Mouse (Mus musculus) kidney, embryonic 14.5 days (tissue): ENCODE results near the gene Ptpn14. TPM values are rescaled to one million over a fixed set of nuclear protein-coding genes. Genes with fewer than 3 reads are reported as not detected.

ENCODE experiments used
- ATAC-seq: fragments of 200-750 bp; cut with Nextera tagmentation; 2 replicates; pipeline ENCODE4 v1.8.0; 2017; ENCODE audit warnings: moderate number of reproducible peaks, mild to moderate bottlenecking, moderate TSS enrichment, moderate library complexity; ENCODE audit not compliant: low FRiP score, low TSS enrichment
- H3K27ac ChIP-seq: fragments of 300-500 bp; sonication (generic); 2 replicates; pipeline ENCODE4 v1.5.1; 2014; ENCODE audit warnings: low read depth, mild to moderate bottlenecking, low read length, moderate library complexity, mixed read lengths
- H3K27me3 ChIP-seq: fragments of 300-500 bp; sonication (generic); 2 replicates; pipeline ENCODE4 v1.6.1; 2014; ENCODE audit warnings: mild to moderate bottlenecking, low read length; ENCODE audit not compliant: control insufficient read depth, insufficient read depth
- H3K36me3 ChIP-seq: fragments of 300-500 bp; sonication (generic); 2 replicates; pipeline ENCODE4 v1.6.1; 2014; ENCODE audit warnings: low read length, mixed read lengths; ENCODE audit not compliant: control insufficient read depth, insufficient read depth
- H3K4me1 ChIP-seq: fragments of 300-500 bp; sonication (generic); 2 replicates; pipeline ENCODE4 v1.6.1; 2014; ENCODE audit warnings: low read length, mixed read lengths; ENCODE audit not compliant: control insufficient read depth, insufficient read depth
- H3K4me2 ChIP-seq: fragments of 300-500 bp; sonication (generic); replicated peaks from 2 replicates; pipeline ENCODE4 v1.6.1; 2014; ENCODE audit warnings: low read depth, mild to moderate bottlenecking, low read length
- H3K4me3 ChIP-seq: fragments of 300-500 bp; sonication (generic); 2 replicates; pipeline ENCODE4 v1.5.1; 2014; ENCODE audit warnings: mild to moderate bottlenecking, low read length
- H3K9ac ChIP-seq: fragments of 300-500 bp; sonication (generic); 2 replicates; pipeline ENCODE4 v1.6.1; 2014; ENCODE audit warnings: low read depth, mild to moderate bottlenecking, low read length, moderate library complexity
- H3K9me3 ChIP-seq: fragments of 300-500 bp; sonication (generic); 2 replicates; pipeline ENCODE4 v1.6.1; 2016; ENCODE audit warnings: low read length; ENCODE audit not compliant: control insufficient read depth
- WGBS: fragments of 180-500 bp; shearing (Covaris S2); extraction: QIAGEN DNeasy Blood & Tissue Kit; methylation state at CpG from one replicate; pipeline ENCODE4 v1.1.7; 2014; 5-methylcytosine and 5-hydroxymethylcytosine counted together
- polyA plus RNA-seq: library from polyadenylated mRNA; unstranded; fragments of >200 nt; fragmentation: Nextera tagmentation; extraction: Ambion mirVana; gene quantifications from 2 replicates; pipeline ENCODE4 v1.2.1, GENCODE M21; 2014

Ptpn14 gene
- polyA plus RNA-seq, 1 experiment from 2014 or later = 21.1 TPM

GRCm38 (mm10) chr1:189852051-189852450, 124.0 kb downstream of the Ptpn14 start:
- Histone ChIP-seq H3K4me2 (no peak overlapping the region), H3K36me3 (peaks cover 73% of the 10 kb centered on the region), H3K4me3 (no peak overlapping the region), H3K27ac (no peak overlapping the region), H3K9ac (no peak overlapping the region), H3K4me1 (no peaks in the 10 kb centered on the region), H3K9me3 (no peaks in the 10 kb centered on the region), H3K27me3 (no peaks in the 10 kb centered on the region)
- no peak for ATAC-seq
- WGBS = 71% methylated on average over 5 of the region's 5 CpGs

- ATAC-seq = no peak
- no peaks in the 10 kb centered on the region for H3K4me1 ChIP-seq
- no peak overlapping the region for H3K4me2 ChIP-seq
- H3K4me3 ChIP-seq = no peak overlapping the region
- H3K36me3 ChIP-seq = peaks cover 76% of the 10 kb centered on the region
- no peaks in the 10 kb centered on the region for H3K27me3 ChIP-seq
- H3K9me3 ChIP-seq = no peaks in the 10 kb centered on the region
- no peak overlapping the region for H3K27ac ChIP-seq
- 69% methylated on average over 7 of the region's 7 CpGs for WGBS
- no peak overlapping the region for H3K9ac ChIP-seq
Measured at GRCm38 (mm10) chr1:189852456-189852855, 124.4 kb downstream of the Ptpn14 start.

GRCm38 (mm10) chr1:189854646-189855045, 126.6 kb downstream of the Ptpn14 start:
- no peak overlapping the region for H3K9ac ChIP-seq
- no peak overlapping the region for H3K4me2 ChIP-seq
- H3K36me3 ChIP-seq = peaks cover 74% of the 10 kb centered on the region
- H3K27me3 ChIP-seq = no peaks in the 10 kb centered on the region
- H3K4me1 ChIP-seq = no peaks in the 10 kb centered on the region
- ATAC-seq = no peak
- H3K9me3 ChIP-seq = no peaks in the 10 kb centered on the region
- 85% methylated on average over 13 of the region's 13 CpGs for WGBS
- no peak overlapping the region for H3K27ac ChIP-seq
- H3K4me3 ChIP-seq = no peak overlapping the region

DNA sequence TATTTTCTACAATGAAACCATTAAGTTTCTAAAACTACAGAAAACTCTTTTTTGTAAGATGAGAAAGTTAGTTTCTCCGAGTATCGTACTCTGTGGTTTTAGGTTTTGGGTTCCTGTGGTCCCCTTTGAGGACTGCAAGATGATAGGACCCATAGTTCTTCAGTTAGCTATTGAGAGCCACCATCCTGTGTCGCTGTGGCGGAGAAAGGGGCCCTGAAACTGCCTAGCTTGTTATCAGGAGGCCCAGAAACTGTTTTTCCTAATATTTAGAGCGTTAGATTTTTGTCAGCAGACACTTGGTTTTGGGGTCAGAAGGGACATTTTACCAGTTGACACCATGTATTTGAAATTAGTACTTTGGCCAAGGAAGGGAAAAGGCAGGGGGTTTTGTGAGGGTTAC, 127.7 kb downstream of the Ptpn14 start:
- no peak overlapping the region for H3K4me3 ChIP-seq
- H3K27ac ChIP-seq = no peak overlapping the region
- no peak overlapping the region for H3K9ac ChIP-seq
- no peak overlapping the region for H3K4me2 ChIP-seq
- H3K36me3 ChIP-seq = peaks cover 67% of the 10 kb centered on the region
- WGBS = 95% methylated on average over 5 of the region's 5 CpGs
- no peak for ATAC-seq
- H3K9me3 ChIP-seq = no peaks in the 10 kb centered on the region
- H3K4me1 ChIP-seq = no peaks in the 10 kb centered on the region
- no peaks in the 10 kb centered on the region for H3K27me3 ChIP-seq

- Histone ChIP-seq H3K9me3 (no peaks in the 10 kb centered on the region), H3K9ac (no peak overlapping the region), H3K27ac (no peak overlapping the region), H3K27me3 (no peaks in the 10 kb centered on the region), H3K36me3 (peaks cover 61% of the 10 kb centered on the region), H3K4me2 (no peak overlapping the region), H3K4me1 (no peaks in the 10 kb centered on the region), H3K4me3 (no peak overlapping the region)
- ATAC-seq = no peak
- 95% methylated on average over 6 of the region's 6 CpGs for WGBS
Measured at GRCm38 (mm10) chr1:189858377-189858776, 130.3 kb downstream of the Ptpn14 start.

- H3K9ac ChIP-seq = no peak overlapping the region
- H3K27ac ChIP-seq = no peak overlapping the region
- no peaks in the 10 kb centered on the region for H3K4me1 ChIP-seq
- no peak overlapping the region for H3K4me3 ChIP-seq
- peaks cover 61% of the 10 kb centered on the region for H3K36me3 ChIP-seq
- H3K27me3 ChIP-seq = no peaks in the 10 kb centered on the region
- H3K4me2 ChIP-seq = no peak overlapping the region
- ATAC-seq = no peak
- H3K9me3 ChIP-seq = no peaks in the 10 kb centered on the region
- WGBS = 89% methylated on average over 17 of the region's 17 CpGs
Measured at GRCm38 (mm10) chr1:189860112-189860941, 132.3 kb downstream of the Ptpn14 start.

DNA sequence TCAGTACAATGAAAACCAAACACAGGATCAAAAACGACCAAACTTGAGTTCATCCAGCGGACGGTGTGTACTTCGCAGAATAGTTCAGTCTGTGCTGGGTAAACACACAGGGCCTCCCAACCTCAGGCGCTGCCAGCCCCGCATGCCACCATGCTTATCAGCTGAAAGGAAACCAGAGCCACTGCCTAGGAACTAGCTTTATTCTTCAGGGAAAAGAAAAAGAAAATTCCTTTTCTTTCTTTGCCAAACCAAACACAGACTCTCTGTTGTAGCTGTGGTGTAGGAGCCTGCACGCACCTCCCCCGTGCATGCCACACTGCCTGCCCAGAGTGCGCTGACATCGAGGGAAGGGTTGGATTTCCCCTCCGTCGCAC, 132.9 kb downstream of the Ptpn14 start:
- Histone ChIP-seq H3K9me3 (no peaks in the 10 kb centered on the region), H3K4me3 (no peak overlapping the region), H3K36me3 (peaks cover 66% of the 10 kb centered on the region), H3K4me1 (no peaks in the 10 kb centered on the region), H3K4me2 (no peak overlapping the region), H3K27ac (no peak overlapping the region), H3K27me3 (no peaks in the 10 kb centered on the region), H3K9ac (no peak overlapping the region)
- no peak for ATAC-seq
- WGBS = 73% methylated on average over 12 of the region's 12 CpGs

GRCm38 (mm10) chr1:189863727-189864126, 135.7 kb downstream of the Ptpn14 start:
- Histone ChIP-seq H3K4me3 (no peak overlapping the region), H3K9me3 (no peaks in the 10 kb centered on the region), H3K9ac (no peak overlapping the region), H3K27me3 (no peaks in the 10 kb centered on the region), H3K36me3 (peaks cover 53% of the 10 kb centered on the region), H3K4me2 (no peak overlapping the region), H3K27ac (no peak overlapping the region), H3K4me1 (0 out of 2 replicates have a peak, but pooled peaks cover 4% of the 10 kb centered on the region)
- no peak for ATAC-seq
- WGBS = 93% methylated on average over 3 of the region's 3 CpGs

GRCm38 (mm10) chr1:189864301-189864700, 136.2 kb downstream of the Ptpn14 start:
- ATAC-seq = no peak
- Histone ChIP-seq H3K27me3 (no peaks in the 10 kb centered on the region), H3K9me3 (no peaks in the 10 kb centered on the region), H3K27ac (no peak overlapping the region), H3K4me3 (no peak overlapping the region), H3K4me1 (0 out of 2 replicates have a peak, but pooled peaks cover 4% of the 10 kb centered on the region), H3K36me3 (peaks cover 51% of the 10 kb centered on the region), H3K4me2 (no peak overlapping the region), H3K9ac (no peak overlapping the region)
- 81% methylated on average over 9 of the region's 9 CpGs for WGBS
